In genomic region chr13:106935871-106936255, GRCm38 (mm10) we compare ENCODE assay signal across 9 mouse cellular contexts. TPM values are rescaled to one million over a fixed set of nuclear protein-coding genes. Genes with fewer than 3 reads are reported as not detected.
A peak's percentile ranks its signal among the peaks of the same experiment; 100 is the strongest.
DNase-seq lines count a peak whose midpoint lies in the region; ATAC-seq lines count a peak whose summit lies in the region.
"Had no signal": no experiment of that assay in that cellular context is flagged by ENCODE, and none has a peak within 500 bp of the region (broad histone marks: within the 10 kb centered on the region; RNA-seq: fewer than 3 reads in every experiment).

No protein-coding gene starts in this region.

- H3K9ac ChIP-seq in kidney, embryonic 15.5 days: peak overlapping the region; percentile 94
- peak overlapping the region; percentile 88 for H3K9ac ChIP-seq in hindbrain, embryonic 14.5 days
- peak overlapping the region; percentile 89 for H3K9ac ChIP-seq in midbrain, embryonic 13.5 days (replicated peaks)

- no peak for DNase-seq in kidney, adult 9 months
- DNase-seq in hindbrain, embryonic 14.5 days (ENCODE audit: low spot score): no peak
- DNase-seq in c-Kit-positive CD71-positive TER-119-positive erythroid progenitor cells, embryonic 14.5 days (ENCODE audit: low spot score): no peak
- DNase-seq in adrenal gland, postnatal 25 days: no peak
- no peak for DNase-seq in cerebellum, adult 18-20 months
- DNase-seq: thymus, adult 18-20 months had no signal

- no peak for ATAC-seq in kidney, embryonic 15.5 days (replicated peaks; ENCODE audit: low FRiP score)
- no peak for ATAC-seq in hindbrain, embryonic 14.5 days (ENCODE audit: low FRiP score)
- ATAC-seq in midbrain, embryonic 13.5 days: no peak

- 5% methylated on average over 9 of the region's 9 CpGs for WGBS in kidney, embryonic 15.5 days
- WGBS in hindbrain, embryonic 14.5 days: 9% methylated on average over 9 of the region's 9 CpGs
- 8% methylated on average over 9 of the region's 9 CpGs for WGBS in midbrain, embryonic 13.5 days

- H3K27me3 ChIP-seq in kidney, embryonic 15.5 days: no peaks in the 10 kb centered on the region
- no peaks in the 10 kb centered on the region for H3K27me3 ChIP-seq in hindbrain, embryonic 14.5 days (ENCODE audit: control insufficient read depth, insufficient read depth, low read length)
- H3K27me3 ChIP-seq in midbrain, embryonic 13.5 days: no peaks in the 10 kb centered on the region

- no peaks in the 10 kb centered on the region for H3K9me3 ChIP-seq in kidney, embryonic 15.5 days (replicated peaks)
- no peaks in the 10 kb centered on the region for H3K9me3 ChIP-seq in hindbrain, embryonic 14.5 days (ENCODE audit: control insufficient read depth, low read length)
- no peaks in the 10 kb centered on the region for H3K9me3 ChIP-seq in midbrain, embryonic 13.5 days

- peak overlapping the region; percentile 88 for H3K27ac ChIP-seq in kidney, embryonic 15.5 days
- H3K27ac ChIP-seq in brown adipose tissue, adult 24 weeks (replicated peaks; ENCODE audit: low read depth, low read length): no peak overlapping the region
- H3K27ac ChIP-seq in hindbrain, embryonic 14.5 days: peak overlapping the region; percentile 88
- peak overlapping the region; percentile 85; the same call in 1 of the 2 replicates for H3K27ac ChIP-seq in midbrain, embryonic 13.5 days

- no peaks in the 10 kb centered on the region for H3K36me3 ChIP-seq in kidney, embryonic 15.5 days
- no peaks in the 10 kb centered on the region for H3K36me3 ChIP-seq in hindbrain, embryonic 14.5 days (replicated peaks; ENCODE audit: control insufficient read depth, insufficient read depth)
- H3K36me3 ChIP-seq in midbrain, embryonic 13.5 days: no peaks in the 10 kb centered on the region

- H3K4me2 ChIP-seq in kidney, embryonic 15.5 days: peak overlapping the region; percentile 61
- peak overlapping the region; percentile 62 for H3K4me2 ChIP-seq in hindbrain, embryonic 14.5 days (replicated peaks)
- H3K4me2 ChIP-seq in midbrain, embryonic 13.5 days (replicated peaks): peak overlapping the region; percentile 78

- H3K4me3 ChIP-seq in kidney, embryonic 15.5 days (replicated peaks): peak overlapping the region; percentile 99
- peak overlapping the region; percentile 91 for H3K4me3 ChIP-seq in brown adipose tissue, adult 24 weeks (ENCODE audit: insufficient read depth, low read depth, low read length)
- peak overlapping the region; percentile 88 for H3K4me3 ChIP-seq in hindbrain, embryonic 14.5 days (replicated peaks; ENCODE audit: low read length)
- H3K4me3 ChIP-seq in midbrain, embryonic 13.5 days (replicated peaks): peak overlapping the region; percentile 96

- peaks cover 13% of the 10 kb centered on the region for H3K4me1 ChIP-seq in kidney, embryonic 15.5 days
- no peaks in the 10 kb centered on the region; the same call in 1 of the 2 replicates for H3K4me1 ChIP-seq in brown adipose tissue, adult 24 weeks (ENCODE audit: control insufficient read depth, insufficient read depth, insufficient read length, low read length)
- H3K4me1 ChIP-seq in hindbrain, embryonic 14.5 days (replicated peaks; ENCODE audit: control insufficient read depth, insufficient read depth, low read length): peaks cover 6% of the 10 kb centered on the region
- peaks cover 14% of the 10 kb centered on the region for H3K4me1 ChIP-seq in midbrain, embryonic 13.5 days (replicated peaks)

RNA-seq across cellular contexts. Expression of gene Ipo11, which starts 0.9 kb away (rescaled TPM):
- 76.8 and 78.5 TPM in 2 replicates for polyA plus RNA-seq in kidney, embryonic 15.5 days (2015; fragmentation: Nextera tagmentation; extraction: Ambion mirVana)
- 17.1 and 19.2 TPM in 2 replicates for polyA plus RNA-seq in brown adipose tissue, adult 24 weeks (2012; ENCODE audit: insufficient read depth, insufficient read length, missing spikeins)
- polyA plus RNA-seq in hindbrain, embryonic 14.5 days (2014; fragmentation: Nextera tagmentation; extraction: Ambion mirVana): 45.0 and 46.2 TPM in 2 replicates
- 41.1 and 43.5 TPM in 2 replicates for polyA plus RNA-seq in midbrain, embryonic 13.5 days (2015; fragmentation: Nextera tagmentation; extraction: Ambion mirVana)
- total RNA-seq in adrenal gland, postnatal 25 days (2021): 40.1 and 44.1 TPM in 2 replicates

RNA-seq across cellular contexts. Expression of gene Dimt1, which starts 11.1 kb away (rescaled TPM):
- polyA plus RNA-seq in kidney, embryonic 15.5 days (2015; fragmentation: Nextera tagmentation; extraction: Ambion mirVana): 42.3 and 45.9 TPM in 2 replicates
- 4.8 and 5.6 TPM in 2 replicates for polyA plus RNA-seq in brown adipose tissue, adult 24 weeks (2012; ENCODE audit: insufficient read depth, insufficient read length, missing spikeins)
- 42.4 and 42.6 TPM in 2 replicates for polyA plus RNA-seq in hindbrain, embryonic 14.5 days (2014; fragmentation: Nextera tagmentation; extraction: Ambion mirVana)
- polyA plus RNA-seq in midbrain, embryonic 13.5 days (2015; fragmentation: Nextera tagmentation; extraction: Ambion mirVana): 39.0 and 39.8 TPM in 2 replicates
- total RNA-seq in adrenal gland, postnatal 25 days (2021): 15.1 and 17.3 TPM in 2 replicates
